Mouse (Mus musculus) MEL (cell line): ENCODE data around the gene Gm20388.

Experiments used
- BHLHE40 ChIP-seq: IDR thresholded peaks from 2 replicates; pipeline ENCODE4 v1.6.1; 2012; ENCODE audit warnings: low read depth, mild to moderate bottlenecking, inconsistent platforms, low read length, improper control_type of control experiment, borderline replicate concordance
- CTCF ChIP-seq, 3 experiments: IDR thresholded peaks in 2 of 3; conservative IDR thresholded peaks in 1 of 3; 2 replicates each; pipeline ENCODE4 v1.5.1; 2011 to 2012; ENCODE audit warnings: low read length in 3 of 3, low read depth in 2 of 3, mild to moderate bottlenecking in 2 of 3, improper control_type of control experiment in 1 of 3, inconsistent platforms in 1 of 3, mixed read lengths in 1 of 3, moderate library complexity in 1 of 3; ENCODE audit not compliant: control insufficient read depth in 1 of 3, insufficient read depth in 1 of 3, poor library complexity in 1 of 3, severe bottlenecking in 1 of 3
- EP300 ChIP-seq, 2 experiments: IDR thresholded peaks; 2 replicates each; pipeline ENCODE4 v1.6.1; 2011; ENCODE audit warnings: improper control_type of control experiment in 2 of 2, low read length in 2 of 2, low read depth in 1 of 2, mild to moderate bottlenecking in 1 of 2
- GATA1 ChIP-seq: IDR thresholded peaks from 2 replicates; pipeline ENCODE4 v1.6.1; 2011; ENCODE audit warnings: low read depth, low read length, improper control_type of control experiment
- MAX ChIP-seq: IDR thresholded peaks from 2 replicates; pipeline ENCODE4 v1.6.1; 2011; ENCODE audit warnings: low read length, improper control_type of control experiment
- MAZ ChIP-seq: IDR thresholded peaks from 2 replicates; pipeline ENCODE4 v1.6.1; 2012; ENCODE audit warnings: low read depth, mild to moderate bottlenecking, inconsistent platforms, low read length, improper control_type of control experiment
- MEF2A ChIP-seq: IDR thresholded peaks from 2 replicates; pipeline ENCODE4 v1.6.1; 2014; ENCODE audit warnings: low read depth, mild to moderate bottlenecking, inconsistent platforms, low read length, improper control_type of control experiment; ENCODE audit not compliant: poor library complexity, insufficient replicate concordance, severe bottlenecking; ENCODE audit errors: extremely low read depth
- POLR2A ChIP-seq, 2 experiments: IDR thresholded peaks; 2 replicates each; pipeline ENCODE4 v1.6.1; 2011 to 2012; ENCODE audit warnings: low read length in 2 of 2, mild to moderate bottlenecking in 2 of 2, control low read depth in 1 of 2, improper control_type of control experiment in 1 of 2, low read depth in 1 of 2, moderate library complexity in 1 of 2; ENCODE audit not compliant: control insufficient read depth in 1 of 2, insufficient read depth in 1 of 2, poor library complexity in 1 of 2
- POLR2AphosphoS5 ChIP-seq: IDR thresholded peaks from 2 replicates; pipeline ENCODE4 v1.6.1; 2012; ENCODE audit warnings: low read depth, borderline replicate concordance, mild to moderate bottlenecking, inconsistent platforms, low read length, moderate library complexity, mixed read lengths
- RCOR1 ChIP-seq: IDR thresholded peaks from 2 replicates; pipeline ENCODE4 v1.6.1; 2012; ENCODE audit warnings: low read depth, mild to moderate bottlenecking, inconsistent platforms, low read length, improper control_type of control experiment
- SMC3 ChIP-seq: IDR thresholded peaks from 2 replicates; pipeline ENCODE4 v1.6.1; 2011; ENCODE audit warnings: low read depth, low read length, improper control_type of control experiment
- USF1 ChIP-seq: IDR thresholded peaks from 2 replicates; pipeline ENCODE4 v1.6.1; 2014; ENCODE audit warnings: low read depth, mild to moderate bottlenecking, inconsistent platforms, low read length, improper control_type of control experiment, moderate library complexity
- ZNF384 ChIP-seq: IDR thresholded peaks from 2 replicates; pipeline ENCODE4 v1.6.1; 2012; ENCODE audit warnings: low read depth, mild to moderate bottlenecking, inconsistent platforms, low read length, improper control_type of control experiment

GRCm38 (mm10) chr8:120307528-120307927, 396.9 kb downstream of the Gm20388 start:
- TF ChIP-seq MAX (no peak), POLR2A (IDR thresholded peaks at IDR 0.05; ENCODE audit: control insufficient read depth in 1 of 2, insufficient read depth in 1 of 2, low read depth in 1 of 2, low read length in 2 of 2, poor library complexity in 1 of 2) (no peak), RCOR1 (no peak), CTCF (IDR thresholded peaks at IDR 0.05 in 2 of 3, conservative IDR thresholded peaks at IDR 0.05 in 1 of 3; ENCODE audit: control insufficient read depth in 1 of 3, insufficient read depth in 1 of 3, low read depth in 2 of 3, low read length in 3 of 3, poor library complexity in 1 of 3, severe bottlenecking in 1 of 3) (no peak), USF1 (no peak), POLR2AphosphoS5 (no peak), EP300 (IDR thresholded peaks at IDR 0.05; ENCODE audit: low read depth in 1 of 2, low read length in 2 of 2) (no peak), SMC3 (no peak), ZNF384 (no peak), MEF2A (no peak), GATA1 (no peak), MAZ (no peak), BHLHE40 (no peak)
